Mouse (Mus musculus) MN1 (cell line): ENCODE measurements around the gene Mpig6b.
A peak's percentile ranks its signal among the peaks of the same experiment; 100 is the strongest.
"Not testable (repeated sequence)": the region's sequence is repeated elsewhere in the genome, so short reads cannot be mapped to it uniquely, and the experiment has no call there.

Source experiments
- DNase-seq: peaks from one replicate; pipeline ENCODE4 v3.0.0-alpha.2; 2016; ENCODE audit warnings: low spot score

The Mpig6b gene

DNA sequence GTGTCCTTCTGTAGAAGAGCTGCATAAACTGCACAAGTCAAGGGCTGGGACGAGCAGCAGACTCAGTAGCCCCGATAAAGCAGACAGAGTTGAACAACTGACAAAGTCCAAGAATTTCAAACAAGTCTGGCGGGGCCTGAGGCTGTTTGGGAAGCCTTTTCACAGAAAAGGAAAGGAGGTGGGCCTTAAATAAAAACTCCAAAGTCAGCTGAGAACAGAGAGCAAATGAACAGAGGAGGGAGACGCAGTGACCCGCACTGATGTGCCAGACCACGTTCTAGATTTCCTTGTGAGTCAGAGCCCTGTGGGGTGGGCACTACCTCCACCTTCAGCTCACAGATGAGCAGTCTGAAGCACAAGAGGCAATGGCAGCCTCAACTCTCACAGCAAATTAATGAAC lies 31.1 kb downstream of the Mpig6b start:
- DNase-seq = no peak

DNA sequence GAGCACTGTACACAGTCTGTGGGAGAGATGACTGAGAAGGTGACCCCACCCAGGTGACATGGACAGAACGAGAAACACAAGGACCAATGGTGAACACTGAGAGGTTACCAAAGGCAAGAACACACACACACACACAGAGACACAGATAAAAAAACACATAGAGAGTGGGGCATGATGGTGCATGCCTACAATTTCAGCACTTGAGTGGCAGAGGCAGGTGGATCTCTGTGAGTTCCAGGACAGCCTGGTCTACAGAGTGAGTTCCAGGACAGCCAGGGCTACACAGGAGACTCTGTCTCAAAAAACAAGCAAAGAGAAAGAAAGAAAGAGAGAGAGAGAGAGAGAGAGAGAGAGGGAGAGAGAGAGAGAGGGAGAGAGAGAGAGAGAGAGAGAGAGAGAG lies 32.3 kb downstream of the Mpig6b start:
- DNase-seq = not testable (repeated sequence)

- DNase-seq = no peak
Measured at GRCm38 (mm10) chr17:35032323-35032870, 33.6 kb downstream of the Mpig6b start.

DNA sequence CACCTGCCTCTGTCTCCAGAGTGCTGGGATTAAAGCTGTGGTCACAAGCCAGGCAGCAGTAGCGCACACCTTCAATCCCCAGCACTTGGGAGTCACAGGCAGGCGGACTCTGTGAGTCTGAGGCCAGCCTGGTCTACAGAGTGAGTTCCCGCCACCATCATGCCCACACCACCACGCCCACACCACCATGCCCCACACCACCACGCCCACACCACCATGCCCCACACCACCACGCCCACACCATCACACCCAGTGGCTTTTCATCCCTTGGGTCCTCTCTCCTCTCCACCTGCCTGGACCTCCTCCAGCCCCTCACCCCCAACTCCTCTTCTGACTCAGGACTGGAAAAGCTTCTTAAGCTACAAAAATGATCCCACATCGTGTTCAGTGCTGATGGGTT lies 34.1 kb downstream of the Mpig6b start:
- DNase-seq = no peak

GRCm38 (mm10) chr17:35031272-35031671 lies 34.7 kb downstream of the Mpig6b start:
- no peak for DNase-seq

DNA sequence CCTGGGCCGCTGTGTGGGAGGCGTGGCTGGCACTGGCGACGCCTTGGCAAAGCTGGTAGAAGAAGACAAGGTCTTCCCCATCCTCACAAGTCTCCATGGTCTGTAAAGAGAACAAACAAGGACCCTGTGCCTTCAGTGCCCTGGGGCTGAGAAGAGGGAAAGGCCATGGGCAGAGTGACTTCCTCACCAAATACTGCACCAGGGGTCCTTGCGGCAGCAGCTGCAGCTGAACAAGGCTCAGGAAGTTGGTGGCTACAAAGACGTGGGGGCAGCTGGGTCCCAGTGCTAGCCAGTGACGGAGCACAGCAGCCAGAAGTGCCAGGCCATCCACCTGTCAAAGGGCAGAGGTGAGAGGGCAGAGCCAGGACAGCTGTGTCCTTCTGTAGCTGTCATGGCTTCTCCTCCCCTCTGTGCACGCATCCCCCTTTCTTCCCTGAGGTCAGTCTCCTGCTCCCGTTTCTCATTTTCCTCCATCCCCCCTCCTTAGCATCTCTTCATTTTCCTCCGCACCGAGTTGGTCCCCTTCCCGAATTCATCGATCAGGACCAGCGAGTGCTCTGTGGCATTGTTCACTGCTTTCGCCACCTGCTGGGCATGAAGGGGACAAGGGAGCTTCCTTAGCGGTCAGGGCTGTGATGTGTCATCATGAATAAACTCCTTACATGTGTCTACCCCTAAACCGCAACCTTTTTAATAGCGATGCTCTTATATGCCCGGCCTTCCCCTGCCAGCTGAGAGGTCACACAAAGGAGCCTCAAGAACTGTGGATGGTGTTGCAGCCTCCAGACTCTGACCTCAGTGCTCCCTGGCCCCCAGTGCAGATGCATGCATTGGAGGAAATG lies 36.1 kb downstream of the Mpig6b start:
- DNase-seq = no peak

DNA sequence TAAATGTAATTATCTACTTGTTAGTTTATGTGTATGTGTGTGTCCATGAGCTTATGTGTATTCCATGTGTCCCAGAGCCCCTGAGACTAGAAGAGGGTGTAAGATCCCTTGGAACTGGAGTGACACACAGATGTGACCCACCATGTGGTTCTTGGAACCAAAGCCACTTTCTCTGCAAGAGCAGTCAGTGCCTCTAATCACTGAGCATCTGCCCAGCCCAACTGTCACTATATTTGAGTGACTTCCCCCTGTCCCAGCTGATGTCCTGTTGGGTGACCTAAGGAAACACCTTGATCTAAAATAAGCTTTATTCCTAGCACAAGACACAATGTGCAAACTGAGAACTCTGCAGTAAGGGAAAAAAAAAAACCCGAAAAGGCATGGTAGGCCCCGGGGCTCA lies 37.7 kb downstream of the Mpig6b start:
- no peak for DNase-seq

- DNase-seq = peak; percentile 63
Measured at GRCm38 (mm10) chr17:35027277-35028068, 38.5 kb downstream of the Mpig6b start, which contains the start of gene Sapcd1. Gene Sapcd1 (minus strand): TSS chr17:35028016.

DNA sequence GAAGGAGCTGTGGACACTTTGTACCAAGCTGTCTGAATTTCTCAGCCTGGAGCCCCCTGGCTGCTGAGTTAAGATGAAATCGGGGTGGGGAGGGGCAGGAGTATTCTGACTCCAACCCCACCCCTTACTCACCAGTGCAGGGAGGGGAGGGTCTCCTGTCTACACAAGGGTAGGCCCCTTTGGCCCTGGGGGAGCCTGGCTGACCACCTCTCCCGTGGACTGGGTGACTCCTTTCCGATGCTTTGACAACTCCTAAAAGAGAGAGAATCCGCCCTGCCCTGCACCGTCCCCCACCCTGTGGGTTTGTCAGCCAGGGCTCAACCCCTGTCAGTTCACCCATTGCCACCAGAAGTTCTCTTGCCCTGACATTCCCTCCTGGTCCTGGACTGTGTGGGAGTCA lies 39.8 kb downstream of the Mpig6b start:
- no peak for DNase-seq

GRCm38 (mm10) chr17:35024691-35025488 lies 41.1 kb downstream of the Mpig6b start:
- DNase-seq = no peak

DNA sequence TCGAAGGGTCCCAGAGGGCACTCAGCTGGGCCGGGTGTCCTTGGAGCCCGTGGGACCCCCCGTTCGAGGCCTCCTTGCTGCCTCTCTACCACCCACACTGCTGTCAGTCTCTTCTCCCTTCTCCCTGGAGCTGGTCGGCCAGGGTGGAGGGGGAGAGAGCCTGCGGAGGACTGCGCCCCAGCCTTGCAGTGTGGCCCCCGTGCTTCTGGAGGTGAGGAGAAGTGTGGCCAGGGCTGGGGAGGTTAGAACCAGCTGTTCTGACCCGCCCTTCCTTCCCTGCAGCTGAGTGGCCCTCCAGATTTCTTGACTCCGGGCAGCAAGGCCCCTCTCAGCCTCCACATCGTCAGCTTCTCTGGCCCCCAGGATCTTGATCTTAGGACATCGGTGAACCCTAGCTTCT lies 41.7 kb downstream of the Mpig6b start:
- DNase-seq = no peak

DNA sequence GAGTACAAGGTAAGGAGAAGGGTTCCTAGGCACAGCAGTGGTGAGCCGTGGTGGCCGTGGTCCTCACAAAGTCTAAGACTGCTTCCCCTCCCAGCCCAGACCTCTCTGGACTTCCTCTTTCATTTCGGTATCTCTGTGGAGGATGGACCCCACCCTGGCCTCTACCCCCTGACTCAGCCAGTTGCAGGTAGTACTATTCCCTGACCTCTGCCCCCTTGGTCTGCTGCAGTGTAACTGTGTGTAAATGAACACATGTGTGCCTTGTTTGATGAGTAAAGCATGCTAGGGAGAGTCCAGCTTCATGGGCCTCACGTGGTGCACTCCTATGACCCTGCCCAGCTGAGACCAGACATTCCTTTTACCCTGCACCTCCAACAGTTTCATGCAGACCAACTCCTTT lies 42.2 kb downstream of the Mpig6b start:
- DNase-seq = no peak

- no peak for DNase-seq
Measured at GRCm38 (mm10) chr17:35023221-35023620, 42.8 kb downstream of the Mpig6b start.

DNA sequence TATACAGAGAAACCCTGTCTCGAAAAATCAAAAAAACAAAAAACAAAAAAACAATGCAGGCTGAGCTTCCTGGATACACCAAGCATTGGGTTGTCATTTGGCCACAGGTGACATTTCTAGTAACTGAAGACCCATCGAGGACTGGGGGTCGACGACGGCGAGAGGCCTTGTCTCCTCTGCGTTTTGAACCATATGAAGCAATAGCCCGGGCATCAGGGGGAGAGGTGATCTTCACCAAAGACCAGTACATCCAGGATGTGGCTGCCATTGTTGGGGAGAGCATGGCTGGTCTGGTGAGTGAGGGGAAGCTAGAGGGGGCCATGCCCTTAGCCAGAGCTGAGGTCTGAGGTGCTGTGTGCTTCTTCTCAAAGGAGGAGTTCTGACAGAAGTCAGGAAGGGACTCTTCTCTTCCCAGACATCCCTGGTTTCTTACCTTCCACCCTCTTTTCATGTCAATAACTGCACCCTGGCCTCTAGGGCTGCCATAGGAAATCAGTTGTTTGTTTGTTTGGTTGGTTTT lies 43.4 kb downstream of the Mpig6b start:
- DNase-seq = no peak

DNA sequence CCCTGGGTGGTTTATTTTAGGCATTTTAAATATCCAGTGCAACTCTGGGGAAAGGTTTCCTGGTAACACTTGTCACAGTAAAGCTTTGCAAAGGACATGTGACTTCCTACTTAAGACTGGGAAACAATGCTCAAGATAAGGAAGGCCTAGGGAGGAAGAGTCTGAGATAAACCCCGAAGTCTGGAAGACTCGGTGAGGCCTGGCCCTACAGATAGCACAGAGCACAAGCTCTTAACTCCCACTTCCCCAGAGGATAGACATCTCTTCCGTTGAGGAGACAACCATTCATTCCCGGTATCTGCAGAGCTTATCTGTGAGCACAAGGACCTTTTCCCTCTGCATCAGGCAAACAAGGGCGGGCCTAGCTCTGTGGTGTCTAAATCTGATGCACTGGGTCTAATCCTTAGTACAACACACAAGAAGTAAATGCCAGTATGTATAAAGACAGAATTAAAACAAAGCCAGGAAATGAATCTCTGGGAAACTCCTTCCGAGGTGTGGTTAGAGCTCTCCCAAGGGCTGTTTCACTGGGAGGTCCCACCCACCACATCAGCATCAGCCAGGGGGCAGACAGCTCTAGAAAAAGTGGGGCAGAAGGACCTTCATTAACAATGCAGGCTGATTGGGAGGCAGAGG lies 44.0 kb downstream of the Mpig6b start:
- DNase-seq = peak; percentile 55

GRCm38 (mm10) chr17:35021163-35021808 lies 44.7 kb downstream of the Mpig6b start:
- DNase-seq = peak; percentile 89

- no peak for DNase-seq
Measured at GRCm38 (mm10) chr17:35020551-35020950, 45.4 kb downstream of the Mpig6b start.

- no peak for DNase-seq
Measured at GRCm38 (mm10) chr17:35019894-35020293, 46.1 kb downstream of the Mpig6b start.

GRCm38 (mm10) chr17:35018171-35018570 lies 47.8 kb downstream of the Mpig6b start:
- no peak for DNase-seq

DNA sequence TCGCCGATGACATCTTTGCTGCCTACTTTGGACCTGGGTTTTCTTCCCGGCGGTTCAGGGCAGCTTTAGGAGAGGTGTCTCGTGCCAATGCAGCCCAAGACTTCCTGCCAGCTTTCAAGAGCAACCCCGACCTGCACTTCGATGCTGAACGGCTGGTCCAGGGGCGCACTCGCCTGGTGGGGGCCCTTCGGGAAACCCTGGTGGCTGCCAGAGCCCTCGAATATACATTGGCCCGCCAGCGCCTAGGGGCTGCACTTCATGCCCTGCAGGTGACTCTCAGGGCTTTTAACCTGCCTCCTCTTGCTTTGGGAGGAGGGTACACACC lies 48.3 kb downstream of the Mpig6b start:
- DNase-seq = no peak
